ENCODE assay signal across 8 mouse cellular contexts in the genomic region with DNA sequence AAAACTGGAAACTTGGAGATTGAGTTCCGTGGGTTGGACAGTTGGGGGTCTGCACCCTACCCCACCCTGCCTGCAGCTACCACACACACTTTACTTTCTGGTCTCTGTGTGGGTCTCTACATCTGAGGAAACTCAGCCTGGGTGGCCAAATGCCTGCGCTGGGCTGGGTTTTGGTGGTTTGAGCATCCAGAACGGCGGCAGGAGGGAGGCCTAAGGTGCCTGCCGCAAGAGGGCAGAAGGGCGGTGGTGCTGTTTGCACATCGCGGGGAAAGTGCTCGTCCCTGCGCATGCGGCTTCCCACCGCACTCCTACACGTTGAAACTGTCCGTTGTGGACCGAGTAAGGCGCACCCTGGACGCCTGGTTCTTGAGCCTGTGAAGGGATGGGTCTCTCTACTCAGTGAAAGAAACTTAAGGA. TPM values are rescaled to one million over a fixed set of nuclear protein-coding genes. Genes with fewer than 3 reads are reported as not detected.
DNase-seq lines count a peak whose midpoint lies in the region; ATAC-seq lines count a peak whose summit lies in the region.

No protein-coding gene starts in this region.

- peak; percentile 82 for ATAC-seq in midbrain, embryonic 13.5 days

- H3K4me1 ChIP-seq in midbrain, embryonic 13.5 days (replicated peaks), result peaks cover 20% of the 10 kb centered on the region

- intact Hi-C loops in left cerebral cortex, postnatal 4 days (cut with DNase I), result loop anchor here (5.0 kb wide), 1 partner anchor 203 kb away; no protein-coding TSS in a partner anchor

- peak overlapping the region; percentile 32; the same call in 1 of the 2 replicates for H3K9ac ChIP-seq in midbrain, embryonic 13.5 days (replicated peaks)

- peak; percentile 59 for DNase-seq in adrenal gland, adult 8-10 months
- peak; percentile 66 for DNase-seq in embryo, embryonic 11.5 days (ENCODE audit: low read depth, low spot score)
- DNase-seq in heart, adult 11 months, result peak; percentile 99
- peak; percentile 85 for DNase-seq in kidney, adult 18-20 months
- DNase-seq in left cerebral cortex, postnatal 4 days, result peak; percentile 87
- DNase-seq in spleen, adult 18-20 months, result peak; percentile 54 to 73
- DNase-seq in adipocyte (ENCODE audit: low spot score), result no peak

- peaks cover 6% of the 10 kb centered on the region for H3K27me3 ChIP-seq in midbrain, embryonic 13.5 days

- H3K36me3 ChIP-seq in midbrain, embryonic 13.5 days, result no peaks in the 10 kb centered on the region

- no peaks in the 10 kb centered on the region for H3K9me3 ChIP-seq in midbrain, embryonic 13.5 days

- no peak overlapping the region for H3K27ac ChIP-seq in midbrain, embryonic 13.5 days

- peak overlapping the region; percentile 40 for H3K4me3 ChIP-seq in midbrain, embryonic 13.5 days (replicated peaks)

- under 1% methylated on average over 17 of the region's 17 CpGs for WGBS in midbrain, embryonic 13.5 days

- peak overlapping the region; percentile 66 for H3K4me2 ChIP-seq in midbrain, embryonic 13.5 days (replicated peaks)

RNA-seq across cellular contexts. Expression of a gene that starts 32.8 kb away (rescaled TPM):
- 10 to 100 TPM in 3 of 4 experiments, 1 to 10 TPM in 1; 9.4 to 12.4 (median 11.9) TPM for total RNA-seq in adrenal gland, adult 8-10 months (2022)
- total RNA-seq in left cerebral cortex, postnatal 4 days (2021), result 1 to 10 TPM; 5.8 to 6.1 TPM
- 9.0 and 11.1 TPM in 2 replicates for polyA plus RNA-seq in midbrain, embryonic 13.5 days (2015; fragmentation: Nextera tagmentation; extraction: Ambion mirVana)

RNA-seq across cellular contexts. Expression of a gene that starts 40.8 kb away (rescaled TPM):
- total RNA-seq in adrenal gland, adult 8-10 months (2022), result 10 to 100 TPM; 27.6 to 47.1 (median 35.7) TPM
- 10 to 100 TPM; 99.3 to 99.6 TPM for total RNA-seq in left cerebral cortex, postnatal 4 days (2021)
- 48.3 and 51.2 TPM in 2 replicates for polyA plus RNA-seq in midbrain, embryonic 13.5 days (2015; fragmentation: Nextera tagmentation; extraction: Ambion mirVana)
